Mouse (Mus musculus) 3134 (cell line): ENCODE results near the gene Cggbp1.

Experiments
- DNase-seq: peaks from one replicate; pipeline ENCODE4 v3.0.0-alpha.2; 2011; ENCODE audit warnings: low spot score; ENCODE audit not compliant: insufficient read length; ENCODE audit errors: extremely low read depth

Cggbp1 gene

GRCm38 (mm10) chr16:64872841-64873240 lies 21.0 kb downstream of the Cggbp1 start:
- DNase-seq, result no peak

- DNase-seq, result peak; percentile 66
Measured at GRCm38 (mm10) chr16:64873416-64874305, 21.9 kb downstream of the Cggbp1 start.

- DNase-seq, result no peak
Measured at GRCm38 (mm10) chr16:64875384-64875783, 23.6 kb downstream of the Cggbp1 start.

- DNase-seq, result no peak
Measured at GRCm38 (mm10) chr16:64875822-64876221, 24.0 kb downstream of the Cggbp1 start.

- no peak for DNase-seq
Measured at GRCm38 (mm10) chr16:64876631-64877265, 25.0 kb downstream of the Cggbp1 start.

GRCm38 (mm10) chr16:64877314-64877713 lies 25.5 kb downstream of the Cggbp1 start:
- DNase-seq, result no peak

- no peak for DNase-seq
Measured at GRCm38 (mm10) chr16:64878611-64879132, 26.9 kb downstream of the Cggbp1 start.

- no peak for DNase-seq
Measured at GRCm38 (mm10) chr16:64879735-64880134, 27.9 kb downstream of the Cggbp1 start.

- no peak for DNase-seq
Measured at GRCm38 (mm10) chr16:64880986-64881385, 29.2 kb downstream of the Cggbp1 start.

- DNase-seq, result no peak
Measured at GRCm38 (mm10) chr16:64881442-64881841, 29.6 kb downstream of the Cggbp1 start.

GRCm38 (mm10) chr16:64883896-64884295 lies 32.1 kb downstream of the Cggbp1 start:
- DNase-seq, result no peak

- DNase-seq, result no peak
Measured at GRCm38 (mm10) chr16:64884420-64884838, 32.6 kb downstream of the Cggbp1 start.

GRCm38 (mm10) chr16:64885142-64885541 lies 33.3 kb downstream of the Cggbp1 start:
- no peak for DNase-seq

GRCm38 (mm10) chr16:64885547-64885946 lies 33.8 kb downstream of the Cggbp1 start:
- DNase-seq, result no peak

- no peak for DNase-seq
Measured at GRCm38 (mm10) chr16:64889496-64889895, 37.7 kb downstream of the Cggbp1 start.

GRCm38 (mm10) chr16:64899084-64899483 lies 47.3 kb downstream of the Cggbp1 start:
- no peak for DNase-seq

- DNase-seq, result no peak
Measured at GRCm38 (mm10) chr16:64903328-64903727, 51.5 kb downstream of the Cggbp1 start.

- no peak for DNase-seq
Measured at GRCm38 (mm10) chr16:64907112-64907511, 55.3 kb downstream of the Cggbp1 start.

- no peak for DNase-seq
Measured at GRCm38 (mm10) chr16:64908747-64909146, 57.0 kb downstream of the Cggbp1 start.
